Mouse (Mus musculus) heart, embryonic 15.5 days (tissue): ENCODE measurements at regions not wholly inside any gene's neighbourhood (a gene's known extent, or its start where the extent isn't known, plus 50 kb on each side); places are given as distances from the start of the nearest gene placed in this dataset.

Experiments used
- ATAC-seq: fragments of 200-750 bp; cut with Nextera tagmentation; replicated peaks from 2 replicates; pipeline ENCODE4 v1.8.0; 2017; ENCODE audit warnings: low read depth, moderate TSS enrichment; ENCODE audit not compliant: insufficient number of reproducible peaks, insufficient read depth, low FRiP score
- H3K27ac ChIP-seq: fragments of 300-500 bp; sonication (generic); 2 replicates; pipeline ENCODE4 v1.5.1; 2015; ENCODE audit warnings: mild to moderate bottlenecking, inconsistent platforms
- H3K27me3 ChIP-seq: fragments of 300-500 bp; sonication (generic); 2 replicates; pipeline ENCODE4 v1.6.1; 2015; ENCODE audit warnings: inconsistent platforms
- H3K36me3 ChIP-seq: fragments of 300-500 bp; sonication (generic); 2 replicates; pipeline ENCODE4 v1.6.1; 2015; ENCODE audit warnings: mild to moderate bottlenecking, inconsistent platforms
- H3K4me1 ChIP-seq: fragments of 300-500 bp; sonication (generic); replicated peaks from 2 replicates; pipeline ENCODE4 v1.6.1; 2015; ENCODE audit warnings: inconsistent platforms
- H3K4me2 ChIP-seq: fragments of 300-500 bp; sonication (generic); 2 replicates; pipeline ENCODE4 v1.6.1; 2015; ENCODE audit warnings: inconsistent platforms, mild to moderate bottlenecking, moderate library complexity
- H3K4me3 ChIP-seq: fragments of 300-500 bp; sonication (generic); 2 replicates; pipeline ENCODE4 v1.5.1; 2015; ENCODE audit warnings: mild to moderate bottlenecking, inconsistent platforms
- H3K9ac ChIP-seq: fragments of 300-500 bp; sonication (generic); 2 replicates; pipeline ENCODE4 v1.6.1; 2015; ENCODE audit warnings: mild to moderate bottlenecking, inconsistent platforms
- H3K9me3 ChIP-seq: fragments of 300-500 bp; sonication (generic); replicated peaks from 2 replicates; pipeline ENCODE4 v1.6.1; 2016; ENCODE audit warnings: inconsistent platforms
- WGBS: fragments of 180-500 bp; shearing (Covaris S2); methylation state at CpG from one replicate; pipeline ENCODE4 v1.1.7; 2015; ENCODE audit warnings: mixed read lengths; 5-methylcytosine and 5-hydroxymethylcytosine counted together

DNA sequence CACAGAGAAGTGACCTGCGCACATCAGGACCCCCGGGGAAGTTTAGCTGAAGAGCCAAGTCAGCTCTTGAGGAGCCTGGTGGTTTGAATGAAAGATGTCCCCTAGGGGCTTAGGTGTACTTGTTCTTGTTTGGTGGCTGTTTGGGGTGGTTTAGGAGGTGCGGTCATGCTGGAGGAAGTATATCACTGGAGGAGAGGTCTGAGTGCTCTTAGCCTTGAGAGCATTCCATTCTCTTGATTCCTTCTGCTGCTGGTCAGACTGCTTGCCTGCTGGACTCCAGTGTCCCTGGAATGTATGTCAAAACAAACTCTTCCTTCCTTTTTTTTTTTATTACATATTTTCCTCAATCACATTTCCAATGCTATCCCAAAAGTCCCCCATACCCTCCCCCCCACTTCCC, 62.5 kb upstream of the Gm5148 start:
- Histone ChIP-seq H3K27ac (no peak overlapping the region), H3K36me3 (no peaks in the 10 kb centered on the region), H3K27me3 (no peaks in the 10 kb centered on the region), H3K4me1 (peaks cover 28% of the 10 kb centered on the region), H3K9ac (no peak overlapping the region), H3K4me3 (no peak overlapping the region), H3K9me3 (no peaks in the 10 kb centered on the region), H3K4me2 (no peak overlapping the region)
- WGBS = 72% methylated on average over 3 of the region's 3 CpGs
- ATAC-seq = no peak

DNA sequence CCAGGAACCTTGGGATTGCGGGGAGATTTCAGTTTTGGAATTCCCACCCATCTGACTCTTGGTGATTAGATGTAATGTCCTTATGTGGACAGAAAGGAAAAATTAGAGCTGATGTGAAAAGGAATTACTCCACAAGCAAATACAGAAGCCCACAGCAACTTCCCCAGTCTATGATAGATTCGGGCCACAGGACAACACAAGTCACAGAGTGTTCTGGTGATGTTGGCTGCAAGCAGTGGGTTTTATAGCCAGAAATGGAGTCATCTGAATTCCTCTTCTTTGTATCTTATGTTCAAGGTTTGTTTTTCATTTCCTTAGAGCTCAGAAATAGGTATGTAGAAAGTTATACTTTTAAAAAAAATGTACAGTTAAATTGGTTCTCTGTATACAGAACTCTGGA, 56.8 kb upstream of the Gm5148 start:
- Histone ChIP-seq H3K4me2 (no peak overlapping the region), H3K9ac (no peak overlapping the region), H3K27ac (no peak overlapping the region), H3K9me3 (no peaks in the 10 kb centered on the region), H3K27me3 (no peaks in the 10 kb centered on the region), H3K4me3 (no peak overlapping the region), H3K4me1 (no peaks in the 10 kb centered on the region), H3K36me3 (no peaks in the 10 kb centered on the region)
- 76% methylated on average over 2 of the region's 2 CpGs for WGBS
- no peak for ATAC-seq

DNA sequence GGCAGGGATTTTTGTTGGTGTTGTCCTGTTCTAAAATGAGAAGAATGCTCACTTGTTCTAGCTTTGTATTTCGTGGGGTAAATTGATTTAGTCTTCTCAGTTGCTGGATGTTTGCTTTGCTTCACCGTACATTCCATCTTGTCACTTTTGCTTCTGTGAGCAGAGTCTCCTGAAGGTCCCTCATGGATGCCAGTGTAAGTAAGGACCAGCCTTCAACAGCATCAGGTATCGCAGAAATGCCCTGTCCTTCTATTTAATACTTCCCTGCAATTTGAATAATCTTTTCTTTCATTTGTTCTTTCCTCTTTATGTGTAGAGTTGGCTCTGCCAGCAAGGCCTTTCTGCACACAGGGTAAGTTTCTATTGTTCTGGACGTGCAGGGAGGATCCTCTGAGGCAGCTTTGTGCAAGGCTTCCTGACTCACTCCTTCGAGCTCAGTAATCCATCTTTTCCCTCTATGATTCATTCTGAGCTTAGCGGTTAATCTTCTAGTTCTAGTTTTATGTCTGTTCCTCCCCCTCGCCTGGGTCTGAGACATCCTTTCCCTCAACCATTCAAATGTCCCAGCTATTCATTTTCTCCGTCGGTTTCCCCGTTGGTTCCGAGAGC, 55.7 kb upstream of the Gm5148 start:
- no peaks in the 10 kb centered on the region for H3K4me1 ChIP-seq
- no peaks in the 10 kb centered on the region for H3K36me3 ChIP-seq
- WGBS = 73% methylated on average over 11 of the region's 11 CpGs
- no peak for ATAC-seq
- no peak overlapping the region for H3K4me3 ChIP-seq
- H3K9me3 ChIP-seq = no peaks in the 10 kb centered on the region
- H3K9ac ChIP-seq = no peak overlapping the region
- H3K27ac ChIP-seq = no peak overlapping the region
- no peak overlapping the region for H3K4me2 ChIP-seq
- no peaks in the 10 kb centered on the region for H3K27me3 ChIP-seq

- no peak for ATAC-seq
- Histone ChIP-seq H3K27me3 (no peaks in the 10 kb centered on the region), H3K27ac (no peak overlapping the region), H3K4me3 (no peak overlapping the region), H3K9me3 (no peaks in the 10 kb centered on the region), H3K4me2 (no peak overlapping the region), H3K4me1 (peaks cover 6% of the 10 kb centered on the region; the same call in 1 of the 2 replicates), H3K36me3 (no peaks in the 10 kb centered on the region), H3K9ac (no peak overlapping the region)
- WGBS = 91% methylated on average over 7 of the region's 7 CpGs
These were observed 54.1 kb upstream of the Gm5148 start for GRCm38 (mm10) chr3:37778386-37778785.

DNA sequence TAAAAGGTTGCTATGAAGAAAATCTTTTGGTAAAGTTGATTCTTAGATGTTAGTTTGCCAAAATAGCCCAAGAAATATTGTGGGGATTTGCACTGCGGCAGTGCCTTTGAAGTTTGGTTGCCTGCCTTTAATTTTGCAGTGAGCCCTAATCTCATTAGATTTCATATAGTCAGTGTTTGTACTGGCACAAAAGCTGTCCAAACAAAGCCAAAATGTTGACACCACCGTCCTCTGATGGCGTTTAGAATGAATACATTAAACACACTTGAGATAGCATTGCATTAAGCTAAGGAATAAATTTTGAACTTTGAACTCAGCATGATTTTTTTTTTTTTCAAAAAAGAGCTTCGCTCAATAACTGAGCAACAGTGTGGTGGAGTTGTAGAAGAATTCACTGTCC, 51.9 kb upstream of the Gm5148 start:
- no peaks in the 10 kb centered on the region for H3K9me3 ChIP-seq
- no peak for ATAC-seq
- WGBS = 66% methylated on average over 4 of the region's 4 CpGs
- H3K4me2 ChIP-seq = no peak overlapping the region
- no peak overlapping the region for H3K9ac ChIP-seq
- no peaks in the 10 kb centered on the region for H3K27me3 ChIP-seq
- no peak overlapping the region for H3K27ac ChIP-seq
- H3K36me3 ChIP-seq = no peaks in the 10 kb centered on the region
- H3K4me1 ChIP-seq = peaks cover 6% of the 10 kb centered on the region; the same call in 1 of the 2 replicates
- H3K4me3 ChIP-seq = no peak overlapping the region
